Mouse (Mus musculus): ENCODE measurements around the gene Gsg1l. TPM values are rescaled to one million over a fixed set of nuclear protein-coding genes. Genes with fewer than 3 reads are reported as not detected.
A peak's percentile ranks its signal among the peaks of the same experiment; 100 is the strongest.

Gene Gsg1l
- polyA plus RNA-seq, 1 experiment from 2014 or later: 0.10 TPM

DNA sequence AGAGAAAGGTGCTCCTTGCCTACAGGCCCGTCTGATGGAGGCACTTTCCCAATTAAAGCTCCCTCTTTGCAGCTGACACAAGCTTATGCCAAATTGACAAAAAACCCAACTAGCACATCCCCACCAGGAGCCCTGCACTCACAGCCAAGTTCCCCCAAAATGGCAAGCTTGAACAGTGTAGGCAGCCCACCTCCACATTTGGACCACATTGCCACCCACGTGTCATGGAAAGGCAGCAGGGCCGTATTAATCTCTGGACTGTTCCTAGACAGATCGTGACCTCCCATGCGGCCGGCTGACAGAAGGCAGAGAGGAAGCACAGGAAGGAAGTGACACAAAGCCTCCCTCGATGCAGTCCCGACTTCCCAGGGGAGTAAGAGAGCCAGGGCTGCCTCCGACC is 7.2 kb downstream of the Gsg1l start:
- no peak for DNase-seq (ENCODE audit: extremely low spot score, low spot score)
- H3K27ac ChIP-seq: no peak overlapping the region
- WGBS: 76% methylated on average over 9 of the region's 9 CpGs
- no peaks in the 10 kb centered on the region for H3K36me3 ChIP-seq (replicated peaks)
- H3K4me3 ChIP-seq: no peak overlapping the region
- H3K9me3 ChIP-seq: no peaks in the 10 kb centered on the region; the same call in 1 of the 2 replicates
- peaks cover 40% of the 10 kb centered on the region for H3K27me3 ChIP-seq (ENCODE audit: poor library complexity, severe bottlenecking)
- no peaks in the 10 kb centered on the region for H3K4me1 ChIP-seq

DNA sequence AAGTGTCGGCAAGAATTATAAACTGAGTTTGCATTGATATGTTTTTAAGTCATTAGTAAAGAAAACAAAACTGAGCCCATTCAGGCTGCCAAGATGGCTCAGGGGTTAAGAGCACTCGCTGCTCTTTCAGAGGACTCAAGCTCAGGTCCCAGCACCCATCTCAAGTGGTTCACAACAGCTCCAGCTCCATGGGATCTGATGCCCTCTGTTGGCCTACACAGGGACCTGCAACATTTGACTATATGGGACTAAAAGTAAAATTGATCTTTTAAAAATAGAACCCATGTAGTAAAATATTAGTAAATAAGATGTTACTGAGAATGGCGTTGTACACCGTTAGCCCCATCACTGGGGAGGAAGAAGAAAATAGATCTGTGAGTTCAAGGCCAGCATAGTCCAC is 11.9 kb downstream of the Gsg1l start:
- DNase-seq (ENCODE audit: extremely low spot score, low spot score): no peak
- peaks cover 3% of the 10 kb centered on the region; the same call in 1 of the 2 replicates for H3K4me1 ChIP-seq
- no peak overlapping the region for H3K4me3 ChIP-seq
- no peaks in the 10 kb centered on the region; the same call in 1 of the 2 replicates for H3K27me3 ChIP-seq (ENCODE audit: poor library complexity, severe bottlenecking)
- H3K9me3 ChIP-seq: peaks cover 3% of the 10 kb centered on the region; the same call in 1 of the 2 replicates
- no peak overlapping the region for H3K27ac ChIP-seq
- no peaks in the 10 kb centered on the region for H3K36me3 ChIP-seq (replicated peaks)
- 94% methylated on average over 4 of the region's 4 CpGs for WGBS

DNA sequence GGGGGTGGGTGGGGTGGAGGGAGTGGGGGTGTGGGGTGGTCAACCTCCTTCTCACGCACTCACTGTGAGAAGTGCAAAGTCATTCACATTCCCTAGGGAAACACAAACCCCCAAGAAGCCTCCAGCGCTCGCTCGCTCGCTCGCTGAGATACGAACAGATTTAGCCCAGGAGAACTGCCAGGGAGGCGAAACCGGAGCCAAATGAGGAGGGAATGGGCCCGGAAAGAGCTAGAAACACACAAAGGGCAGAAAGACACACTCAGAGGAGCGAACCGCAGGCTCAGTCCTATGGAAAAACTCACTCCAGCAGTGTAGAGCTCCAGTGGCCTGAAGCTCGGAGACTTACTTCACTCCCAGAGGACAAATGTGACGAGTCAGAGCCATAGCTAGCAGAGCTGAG is 15.4 kb downstream of the Gsg1l start:
- WGBS: 74% methylated on average over 14 of the region's 14 CpGs

DNA sequence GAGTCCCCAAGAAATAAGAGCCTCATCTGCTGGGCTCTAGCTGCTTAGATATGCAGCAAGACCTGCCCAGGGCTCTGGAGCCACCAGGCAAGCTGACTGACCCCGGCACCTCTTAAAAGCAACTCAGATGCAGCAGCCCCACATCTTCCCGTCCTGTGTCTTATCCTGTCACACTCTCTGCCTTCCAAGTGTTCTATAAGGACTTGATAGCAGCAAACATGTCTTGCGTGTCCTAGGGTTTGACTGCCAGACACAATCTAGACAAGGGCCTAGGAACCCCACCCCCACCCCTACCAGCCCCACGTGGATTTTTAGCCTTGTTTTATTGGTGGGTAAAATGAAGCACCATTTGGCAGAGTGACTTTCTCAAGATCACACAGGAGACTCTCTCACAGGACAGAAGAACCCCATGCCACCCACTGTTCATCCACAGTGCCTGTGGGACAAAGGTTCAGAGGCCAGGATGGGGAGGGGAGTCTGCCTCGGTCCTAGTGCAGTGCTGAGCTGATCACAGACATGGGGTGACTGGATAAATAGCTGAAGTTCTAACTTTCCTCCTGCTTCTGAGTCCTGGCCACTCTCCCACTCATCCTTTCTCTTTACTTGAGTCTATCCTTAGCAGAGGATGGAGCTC is 16.9 kb downstream of the Gsg1l start:
- H3K4me3 ChIP-seq: no peak overlapping the region
- no peak for DNase-seq (ENCODE audit: extremely low spot score, low spot score)
- WGBS: 83% methylated on average over 5 of the region's 5 CpGs
- H3K27me3 ChIP-seq (ENCODE audit: poor library complexity, severe bottlenecking): no peaks in the 10 kb centered on the region
- peaks cover 3% of the 10 kb centered on the region; the same call in 1 of the 2 replicates for H3K9me3 ChIP-seq
- peaks cover 12% of the 10 kb centered on the region for H3K4me1 ChIP-seq
- no peaks in the 10 kb centered on the region for H3K36me3 ChIP-seq (replicated peaks)
- 0 out of 2 replicates have a peak overlapping the region, but pooled peaks have one; percentile 6 for H3K27ac ChIP-seq

More for the DNA sequence above, 15.4 kb downstream of the Gsg1l start:
- Histone ChIP-seq H3K4me3 (no peak overlapping the region), H3K9me3 (peaks cover 3% of the 10 kb centered on the region; the same call in 1 of the 2 replicates), H3K27me3 (ENCODE audit: poor library complexity, severe bottlenecking) (no peaks in the 10 kb centered on the region), H3K27ac (no peak overlapping the region), H3K4me1 (peaks cover 12% of the 10 kb centered on the region), H3K36me3 (replicated peaks) (no peaks in the 10 kb centered on the region)
- DNase-seq (ENCODE audit: extremely low spot score, low spot score): no peak

DNA sequence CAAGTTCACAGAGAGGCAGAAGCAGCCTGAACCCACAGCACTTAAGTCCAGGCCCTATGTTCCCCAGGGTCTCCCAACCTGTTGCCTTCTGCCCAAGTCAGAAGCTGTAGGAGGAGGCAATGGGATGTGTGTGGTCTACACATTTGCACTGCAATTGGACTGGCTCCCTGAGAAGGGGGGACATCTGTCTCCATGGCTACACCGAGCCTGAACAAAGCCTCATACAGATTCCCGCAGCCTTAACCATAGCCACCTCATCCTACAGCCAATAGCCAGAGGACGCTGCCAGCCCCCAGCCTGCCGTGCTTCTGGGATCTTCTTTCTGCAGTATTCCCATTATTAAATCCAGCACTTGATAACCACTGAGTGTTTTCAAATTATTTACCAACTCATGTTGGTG is 20.0 kb downstream of the Gsg1l start:
- Histone ChIP-seq H3K4me1 (peaks cover 24% of the 10 kb centered on the region), H3K4me3 (no peak overlapping the region), H3K9me3 (no peaks in the 10 kb centered on the region; the same call in 1 of the 2 replicates), H3K27ac (no peak overlapping the region), H3K36me3 (replicated peaks) (no peaks in the 10 kb centered on the region), H3K27me3 (ENCODE audit: poor library complexity, severe bottlenecking) (no peaks in the 10 kb centered on the region)
- WGBS: 71% methylated on average over 4 of the region's 4 CpGs
- no peak for DNase-seq (ENCODE audit: extremely low spot score, low spot score)

DNA sequence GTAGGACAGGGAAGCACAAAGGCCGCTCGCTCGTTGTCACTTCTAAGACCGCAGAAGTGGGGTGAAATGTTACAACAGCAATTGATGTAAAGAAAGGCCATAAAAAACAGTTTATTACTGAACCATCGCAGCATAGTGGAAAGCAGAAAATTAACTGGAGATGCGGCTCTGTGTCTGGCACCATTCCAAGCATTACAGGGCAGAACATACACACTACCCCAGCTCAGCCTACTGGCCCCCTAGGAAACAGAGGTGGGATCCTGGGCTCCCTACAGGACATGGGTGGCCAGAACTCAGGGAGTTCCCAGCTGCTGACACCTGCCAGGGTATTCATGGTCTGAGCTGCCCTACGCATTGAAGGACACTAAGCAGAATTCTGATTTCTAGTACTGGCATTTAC is 23.3 kb downstream of the Gsg1l start:
- no peak for DNase-seq (ENCODE audit: extremely low spot score, low spot score)
- Histone ChIP-seq H3K27me3 (ENCODE audit: poor library complexity, severe bottlenecking) (peaks cover 12% of the 10 kb centered on the region; the same call in 1 of the 2 replicates), H3K4me1 (peaks cover 42% of the 10 kb centered on the region), H3K27ac (no peak overlapping the region), H3K36me3 (replicated peaks) (no peaks in the 10 kb centered on the region), H3K9me3 (no peaks in the 10 kb centered on the region), H3K4me3 (no peak overlapping the region)
- 76% methylated on average over 7 of the region's 7 CpGs for WGBS

DNA sequence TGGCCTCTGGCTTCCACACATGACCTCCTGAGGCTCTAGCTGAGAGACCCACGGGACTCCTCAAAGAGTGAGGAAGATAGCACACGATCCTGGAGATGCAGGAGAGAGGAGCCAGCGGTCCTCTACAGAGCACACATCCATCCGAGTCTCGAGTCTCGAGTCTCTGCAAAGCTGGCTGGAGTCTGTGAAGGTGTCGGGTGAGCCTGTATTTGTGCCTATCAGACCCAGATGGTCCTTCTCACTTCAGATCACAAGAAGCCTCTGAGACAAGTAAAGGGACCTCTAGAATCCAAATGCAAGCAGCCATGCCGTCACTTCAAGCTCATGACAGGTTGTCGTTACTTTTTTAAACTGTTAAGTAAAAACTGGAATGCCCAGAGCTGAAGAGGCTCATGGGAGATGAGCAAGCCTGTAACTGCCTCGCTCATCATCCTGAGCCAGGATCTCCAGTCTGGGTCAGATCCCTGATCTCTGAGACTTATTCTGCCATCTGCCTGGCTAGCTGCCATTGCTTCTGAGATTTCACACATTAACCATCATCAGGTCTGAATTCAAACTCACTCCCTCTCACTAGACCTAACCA is 24.8 kb downstream of the Gsg1l start:
- Histone ChIP-seq H3K36me3 (replicated peaks) (no peaks in the 10 kb centered on the region), H3K27me3 (ENCODE audit: poor library complexity, severe bottlenecking) (peaks cover 19% of the 10 kb centered on the region), H3K4me1 (peaks cover 45% of the 10 kb centered on the region), H3K4me3 (no peak overlapping the region), H3K27ac (no peak overlapping the region), H3K9me3 (no peaks in the 10 kb centered on the region)
- DNase-seq (ENCODE audit: extremely low spot score, low spot score): no peak
- WGBS: 91% methylated on average over 10 of the region's 10 CpGs

DNA sequence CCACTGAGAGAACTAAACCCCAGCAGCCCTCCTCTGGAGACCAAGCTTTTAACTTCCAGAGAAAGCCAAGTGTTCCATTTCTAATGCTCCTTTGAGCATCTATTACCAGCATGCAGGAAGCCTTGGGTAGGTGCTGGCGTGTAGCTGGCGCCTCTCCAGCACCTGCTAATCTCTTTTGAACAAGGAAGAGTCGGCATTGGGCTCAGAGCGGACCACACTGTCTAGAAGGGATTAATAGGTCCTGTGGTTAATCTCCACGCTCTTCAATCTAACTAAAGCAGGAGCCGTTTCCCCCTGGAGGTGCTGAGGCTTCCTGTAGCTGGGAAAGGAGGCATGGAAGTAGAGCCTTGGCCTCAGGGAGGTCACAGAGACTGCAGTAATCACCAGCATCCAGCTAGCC is 27.6 kb downstream of the Gsg1l start:
- H3K9me3 ChIP-seq: no peaks in the 10 kb centered on the region
- 51% methylated on average over 6 of the region's 6 CpGs for whole genome bisulfite sequencing
- peaks cover 53% of the 10 kb centered on the region for H3K4me1 ChIP-seq
- DNase-seq (ENCODE audit: extremely low spot score, low spot score): no peak
- peak overlapping the region; percentile 35; the same call in 1 of the 2 replicates for H3K27ac ChIP-seq
- no peak overlapping the region for H3K4me3 ChIP-seq
- peaks cover 27% of the 10 kb centered on the region for H3K27me3 ChIP-seq (ENCODE audit: poor library complexity, severe bottlenecking)
- no peaks in the 10 kb centered on the region for H3K36me3 ChIP-seq (replicated peaks)

DNA sequence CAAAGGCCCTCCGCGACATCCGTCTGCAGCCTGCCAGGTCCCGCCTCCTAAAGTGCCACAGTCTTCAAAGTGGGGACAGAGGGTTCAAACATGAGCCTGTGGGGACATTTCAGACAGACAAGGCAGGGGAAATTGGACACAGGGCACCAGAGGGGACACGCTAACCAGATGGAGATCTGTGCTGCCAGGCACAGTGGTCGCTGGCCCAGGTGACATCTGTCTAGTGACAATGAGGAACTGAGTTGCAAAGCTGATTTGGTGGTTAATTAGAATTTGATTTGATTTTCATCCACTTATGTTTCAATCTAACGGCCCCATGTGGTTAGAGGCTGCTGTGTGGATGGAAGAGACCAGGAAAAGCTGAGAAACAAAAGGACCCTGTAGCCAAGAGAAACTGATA is 28.6 kb downstream of the Gsg1l start:
- Histone ChIP-seq H3K4me1 (peaks cover 44% of the 10 kb centered on the region), H3K27ac (no peak overlapping the region), H3K36me3 (replicated peaks) (no peaks in the 10 kb centered on the region), H3K9me3 (no peaks in the 10 kb centered on the region), H3K4me3 (no peak overlapping the region), H3K27me3 (ENCODE audit: poor library complexity, severe bottlenecking) (peaks cover 27% of the 10 kb centered on the region)
- no peak for DNase-seq (ENCODE audit: extremely low spot score, low spot score)
- WGBS: 91% methylated on average over 7 of the region's 7 CpGs

DNA sequence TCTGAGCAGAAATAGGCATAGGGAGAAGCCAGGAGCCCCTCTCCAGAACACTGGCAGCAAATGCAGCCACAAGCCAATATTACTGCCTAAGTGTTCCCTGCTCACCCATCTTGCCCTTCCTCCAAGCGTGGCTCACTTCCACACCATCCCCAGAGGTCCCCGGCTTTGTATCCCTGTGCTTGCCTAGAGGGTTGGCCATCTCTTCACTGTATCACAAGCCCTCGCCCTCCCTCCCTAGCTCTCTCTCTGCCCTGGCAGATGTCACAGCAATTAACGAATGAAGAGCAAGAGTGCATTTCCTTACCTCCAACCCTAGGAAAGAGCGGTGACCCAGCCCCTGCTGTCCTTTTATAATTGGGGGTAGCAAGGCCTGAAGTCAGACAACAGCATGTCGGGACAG is 30.3 kb downstream of the Gsg1l start:
- 0 out of 2 replicates have a peak overlapping the region, but pooled peaks have one; percentile 5 for H3K27ac ChIP-seq
- WGBS: 50% methylated on average over 6 of the region's 6 CpGs
- peaks cover 44% of the 10 kb centered on the region for H3K4me1 ChIP-seq
- no peaks in the 10 kb centered on the region for H3K36me3 ChIP-seq (replicated peaks)
- DNase-seq (ENCODE audit: extremely low spot score, low spot score): no peak
- H3K4me3 ChIP-seq: no peak overlapping the region
- H3K27me3 ChIP-seq (ENCODE audit: poor library complexity, severe bottlenecking): peaks cover 27% of the 10 kb centered on the region
- no peaks in the 10 kb centered on the region for H3K9me3 ChIP-seq

DNA sequence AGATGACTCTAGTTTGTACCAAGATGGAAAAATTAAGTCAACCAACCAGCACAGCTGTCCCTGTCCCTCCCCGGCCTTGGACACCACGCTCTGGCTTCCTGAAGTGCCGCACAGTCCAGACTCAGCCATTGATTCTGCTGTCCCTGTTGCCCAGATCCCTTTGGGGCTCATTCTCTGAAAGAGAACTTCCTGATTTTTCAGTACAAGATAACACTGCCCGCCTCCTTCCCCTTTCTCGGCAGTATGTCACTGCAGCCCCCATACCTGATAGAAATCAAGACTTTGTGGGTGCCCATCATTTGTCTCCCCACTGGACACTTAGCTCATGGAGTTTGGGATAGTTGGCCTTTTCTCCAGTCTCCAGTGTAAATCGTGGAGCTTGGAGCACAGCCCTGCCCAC is 37.1 kb downstream of the Gsg1l start:
- 92% methylated on average over 6 of the region's 6 CpGs for WGBS
- H3K9me3 ChIP-seq: peaks cover 5% of the 10 kb centered on the region; the same call in 1 of the 2 replicates

DNA sequence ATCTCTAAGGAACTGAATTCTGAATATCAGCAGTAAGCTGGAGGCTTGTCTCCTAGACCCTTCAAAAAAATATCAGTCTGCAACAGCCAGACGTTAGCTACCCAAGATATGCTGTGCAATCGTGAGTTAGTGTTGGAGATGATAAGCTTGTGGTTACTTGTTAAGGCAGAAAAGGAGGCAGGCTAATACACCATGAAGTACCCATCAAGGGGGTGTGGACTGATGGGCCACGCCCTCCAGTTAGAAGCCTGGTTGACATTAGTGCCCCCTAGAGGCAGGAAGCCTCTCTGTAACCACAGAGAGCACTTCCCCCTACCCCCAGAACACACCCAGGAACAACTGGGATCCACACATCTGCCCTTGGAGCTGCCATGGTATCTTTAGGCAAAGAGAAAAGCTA is 39.9 kb downstream of the Gsg1l start:
- Histone ChIP-seq H3K4me1 (peaks cover 28% of the 10 kb centered on the region), H3K36me3 (replicated peaks) (no peaks in the 10 kb centered on the region), H3K27me3 (ENCODE audit: poor library complexity, severe bottlenecking) (0 out of 2 replicates have a peak, but pooled peaks cover 4% of the 10 kb centered on the region), H3K4me3 (no peak overlapping the region), H3K27ac (no peak overlapping the region), H3K9me3 (peaks cover 5% of the 10 kb centered on the region; the same call in 1 of the 2 replicates)
- whole genome bisulfite sequencing: 63% methylated on average over 3 of the region's 3 CpGs
- DNase-seq (ENCODE audit: extremely low spot score, low spot score): no peak

More for the DNA sequence above, 37.1 kb downstream of the Gsg1l start:
- Histone ChIP-seq H3K4me3 (no peak overlapping the region), H3K27me3 (ENCODE audit: poor library complexity, severe bottlenecking) (no peaks in the 10 kb centered on the region), H3K36me3 (replicated peaks) (no peaks in the 10 kb centered on the region), H3K27ac (no peak overlapping the region), H3K4me1 (peaks cover 17% of the 10 kb centered on the region)
- no peak for DNase-seq (ENCODE audit: extremely low spot score, low spot score)
